Comparison of ENCODE assay signal across 16 mouse cellular contexts in the genomic region with DNA sequence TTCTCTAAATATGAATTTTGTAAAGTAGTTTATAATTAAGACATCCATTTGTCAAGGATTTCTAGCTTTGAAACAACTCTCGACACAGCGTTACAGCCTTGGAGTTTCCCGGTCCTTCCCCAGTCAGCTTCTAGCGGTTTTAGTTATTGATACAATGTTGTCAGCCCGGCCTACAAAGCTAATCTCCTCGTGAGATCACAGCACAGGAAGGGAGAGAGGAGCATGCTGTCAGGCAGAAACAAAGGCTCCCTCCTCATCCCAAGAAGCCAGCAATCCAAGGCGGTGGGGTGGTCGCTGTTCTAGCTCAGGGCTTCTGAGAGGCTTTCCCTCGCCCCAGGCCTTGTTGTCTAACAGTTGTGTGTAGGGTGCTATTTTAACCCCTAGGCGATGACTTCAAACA.
DNase-seq lines count a peak whose midpoint lies in the region; ATAC-seq and TF ChIP-seq lines count a peak whose summit lies in the region.
"Had no signal": no experiment of that assay in that cellular context is flagged by ENCODE, and none has a peak within 500 bp of the region (broad histone marks: within the 10 kb centered on the region; RNA-seq: fewer than 3 reads in every experiment).

No protein-coding gene starts in this region.

- 0 out of 2 replicates have a peak overlapping the region, but pooled peaks have one; percentile 55 for H3K27ac ChIP-seq in midbrain, embryonic 10.5 days (replicated peaks)
- H3K27ac ChIP-seq in midbrain, embryonic 15.5 days: no peak overlapping the region
- H3K27ac ChIP-seq in thymus, adult 2 months (ENCODE audit: control insufficient read depth, insufficient read depth, low read length): peak overlapping the region; percentile 41; the same call in 1 of the 2 replicates
- H3K27ac ChIP-seq in hindbrain, postnatal 0 days: no peak overlapping the region
- H3K27ac ChIP-seq: heart, adult 2 months; hindbrain, embryonic 13.5 days; left cerebral cortex, adult 2 months; liver, embryonic 14.5 days had no signal

- TF ChIP-seq CTCF in thymus, adult 2 months (IDR thresholded peaks at IDR 0.05; ENCODE audit: borderline replicate concordance, control insufficient read depth, extremely low read depth, insufficient read depth, low read length, poor library complexity): no peak
- TF ChIP-seq CTCF in hindbrain, postnatal 0 days (IDR thresholded peaks at IDR 0.05; ENCODE audit: low read depth): no peak

- H3K4me3 ChIP-seq in midbrain, embryonic 10.5 days: no peak overlapping the region
- no peak overlapping the region for H3K4me3 ChIP-seq in midbrain, embryonic 15.5 days
- H3K4me3 ChIP-seq in thymus, adult 2 months (ENCODE audit: control insufficient read depth, insufficient read depth, low read length): no peak overlapping the region
- no peak overlapping the region for H3K4me3 ChIP-seq in hindbrain, postnatal 0 days (ENCODE audit: low read length)
- H3K4me3 ChIP-seq: heart, adult 2 months; hindbrain, embryonic 13.5 days; left cerebral cortex, adult 2 months had no signal

- DNase-seq in embryo, embryonic 11 days: peak; percentile 21
- no peak for DNase-seq in embryo, embryonic 10.5 days (ENCODE audit: low spot score)
- no peak for DNase-seq in midbrain, embryonic 10.5 days (ENCODE audit: low spot score)
- DNase-seq in thymus, adult 2 months: no peak
- DNase-seq in thymus, postnatal 36 days: no peak
- peak; percentile 74 for DNase-seq in testis, postnatal 14 days (ENCODE audit: low spot score)
- DNase-seq in hindbrain, postnatal 0 days (ENCODE audit: low spot score): no peak
- DNase-seq: adrenal gland, postnatal 14 days; forebrain, postnatal 0 days; right cerebral cortex, postnatal 25 days; spleen, adult 18-20 months had no signal

- no peaks in the 10 kb centered on the region for H3K9me3 ChIP-seq in midbrain, embryonic 10.5 days (replicated peaks)
- H3K9me3 ChIP-seq in midbrain, embryonic 15.5 days: no peaks in the 10 kb centered on the region
- no peaks in the 10 kb centered on the region for H3K9me3 ChIP-seq in hindbrain, postnatal 0 days (ENCODE audit: low read length)
- H3K9me3 ChIP-seq: hindbrain, embryonic 13.5 days had no signal

- H3K9ac ChIP-seq in midbrain, embryonic 15.5 days: no peak overlapping the region
- no peak overlapping the region for H3K9ac ChIP-seq in hindbrain, postnatal 0 days (replicated peaks; ENCODE audit: low read length)
- H3K9ac ChIP-seq: forebrain, postnatal 0 days; hindbrain, embryonic 13.5 days; liver, embryonic 14.5 days had no signal

- peaks cover 32% of the 10 kb centered on the region for H3K4me1 ChIP-seq in midbrain, embryonic 10.5 days
- H3K4me1 ChIP-seq in midbrain, embryonic 15.5 days: 0 out of 2 replicates have a peak, but pooled peaks cover 6% of the 10 kb centered on the region
- peaks cover 23% of the 10 kb centered on the region for H3K4me1 ChIP-seq in thymus, adult 2 months (replicated peaks; ENCODE audit: control insufficient read depth, insufficient read depth, low read length)
- H3K4me1 ChIP-seq in hindbrain, postnatal 0 days (ENCODE audit: insufficient read depth, low read length): no peaks in the 10 kb centered on the region

- no peak for TF ChIP-seq POLR2A in thymus, adult 2 months (IDR thresholded peaks at IDR 0.05; ENCODE audit: control insufficient read depth, extremely low read depth, insufficient read depth, low read length, poor library complexity)

- ATAC-seq in midbrain, embryonic 15.5 days (replicated peaks): no peak
- no peak for ATAC-seq in hindbrain, postnatal 0 days
- ATAC-seq: forebrain, postnatal 0 days had no signal

- H3K27me3 ChIP-seq in midbrain, embryonic 10.5 days (ENCODE audit: low read depth, poor library complexity, severe bottlenecking): peaks cover 28% of the 10 kb centered on the region
- H3K27me3 ChIP-seq in midbrain, embryonic 15.5 days (replicated peaks): peaks cover 3% of the 10 kb centered on the region; the same call in 1 of the 2 replicates
- no peaks in the 10 kb centered on the region for H3K27me3 ChIP-seq in thymus, adult 2 months (ENCODE audit: control insufficient read depth, insufficient read depth, low read length)
- no peaks in the 10 kb centered on the region for H3K27me3 ChIP-seq in hindbrain, postnatal 0 days (ENCODE audit: insufficient read depth, low read length)

- no peaks in the 10 kb centered on the region for H3K36me3 ChIP-seq in midbrain, embryonic 10.5 days
- no peaks in the 10 kb centered on the region for H3K36me3 ChIP-seq in midbrain, embryonic 15.5 days (replicated peaks)
- no peaks in the 10 kb centered on the region for H3K36me3 ChIP-seq in thymus, adult 2 months (ENCODE audit: control insufficient read depth, insufficient read depth, low read length)
- H3K36me3 ChIP-seq in hindbrain, postnatal 0 days (ENCODE audit: insufficient read depth, low read length): no peaks in the 10 kb centered on the region
- H3K36me3 ChIP-seq: hindbrain, embryonic 13.5 days had no signal

- no peak overlapping the region for H3K4me2 ChIP-seq in midbrain, embryonic 15.5 days
- H3K4me2 ChIP-seq in hindbrain, postnatal 0 days (ENCODE audit: low read depth, low read length): no peak overlapping the region
- H3K4me2 ChIP-seq: hindbrain, embryonic 13.5 days had no signal

- 24% methylated on average over 10 of the region's 10 CpGs for WGBS in midbrain, embryonic 10.5 days
- WGBS in midbrain, embryonic 15.5 days: 15% methylated on average over 10 of the region's 10 CpGs
- 70% methylated on average over 10 of the region's 10 CpGs for WGBS in thymus, adult 2 months
- WGBS in hindbrain, postnatal 0 days: 45% methylated on average over 10 of the region's 10 CpGs

Comparison
In these comparisons a context has a peak if more than half of its experiments do, and no peak if none do; other contexts are left out.
1. DNase-seq: peak in embryo, embryonic 11 days (single experiment) and testis, postnatal 14 days (single experiment); none in embryo, embryonic 10.5 days (single experiment), midbrain, embryonic 10.5 days (single experiment), thymus, adult 2 months (single experiment), thymus, postnatal 36 days (0 of 2) and hindbrain, postnatal 0 days (single experiment).
2. H3K27ac ChIP-seq: peak in midbrain, embryonic 10.5 days (single experiment) and thymus, adult 2 months (single experiment); none in midbrain, embryonic 15.5 days (single experiment) and hindbrain, postnatal 0 days (single experiment).